Mouse (Mus musculus) heart, embryonic 13.5 days (tissue): Measurements from ENCODE around the gene Cpt2. TPM values are rescaled to one million over a fixed set of nuclear protein-coding genes. Genes with fewer than 3 reads are reported as not detected.
A peak's percentile ranks its signal among the peaks of the same experiment; 100 is the strongest.

Experiments
- ATAC-seq: fragments of 200-750 bp; cut with Nextera tagmentation; 2 replicates; pipeline ENCODE4 v1.8.0; 2017; ENCODE audit warnings: moderate TSS enrichment; ENCODE audit not compliant: insufficient number of reproducible peaks, low FRiP score, low TSS enrichment; ENCODE audit errors: extremely low read depth
- H3K27ac ChIP-seq: fragments of 300-500 bp; sonication (generic); replicated peaks from 2 replicates; pipeline ENCODE4 v1.5.1; 2015; ENCODE audit warnings: moderate library complexity, mild to moderate bottlenecking, inconsistent platforms
- H3K27me3 ChIP-seq: fragments of 300-500 bp; sonication (generic); replicated peaks from 2 replicates; pipeline ENCODE4 v1.6.1; 2015; ENCODE audit warnings: mild to moderate bottlenecking, inconsistent platforms
- H3K36me3 ChIP-seq: fragments of 300-500 bp; sonication (generic); 2 replicates; pipeline ENCODE4 v1.6.1; 2015; ENCODE audit warnings: mild to moderate bottlenecking, inconsistent platforms
- H3K4me1 ChIP-seq: fragments of 300-500 bp; sonication (generic); 2 replicates; pipeline ENCODE4 v1.6.1; 2015; ENCODE audit warnings: inconsistent platforms
- H3K4me2 ChIP-seq: fragments of 300-500 bp; sonication (generic); 2 replicates; pipeline ENCODE4 v1.6.1; 2015; ENCODE audit warnings: inconsistent platforms, mild to moderate bottlenecking, moderate library complexity
- H3K4me3 ChIP-seq: fragments of 300-500 bp; sonication (generic); 2 replicates; pipeline ENCODE4 v1.5.1; 2015; ENCODE audit warnings: moderate library complexity, mild to moderate bottlenecking, inconsistent platforms
- H3K9ac ChIP-seq: fragments of 300-500 bp; sonication (generic); 2 replicates; pipeline ENCODE4 v1.6.1; 2015; ENCODE audit warnings: inconsistent platforms, mild to moderate bottlenecking, moderate library complexity
- H3K9me3 ChIP-seq: fragments of 300-500 bp; sonication (generic); 2 replicates; pipeline ENCODE4 v1.6.1; 2016; ENCODE audit warnings: inconsistent platforms
- WGBS: fragments of 180-500 bp; shearing (Covaris S2); methylation state at CpG from one replicate; pipeline ENCODE4 v1.1.7; 2015; ENCODE audit warnings: mixed read lengths; 5-methylcytosine and 5-hydroxymethylcytosine counted together
- polyA plus RNA-seq: library from polyadenylated mRNA; unstranded; fragments of >200 nt; fragmentation: Nextera tagmentation; extraction: Ambion mirVana; gene quantifications from 2 replicates; pipeline ENCODE4 v1.2.1, GENCODE M21; 2015

Cpt2 gene
- polyA plus RNA-seq, 1 experiment from 2014 or later, result 53.4 TPM

DNA sequence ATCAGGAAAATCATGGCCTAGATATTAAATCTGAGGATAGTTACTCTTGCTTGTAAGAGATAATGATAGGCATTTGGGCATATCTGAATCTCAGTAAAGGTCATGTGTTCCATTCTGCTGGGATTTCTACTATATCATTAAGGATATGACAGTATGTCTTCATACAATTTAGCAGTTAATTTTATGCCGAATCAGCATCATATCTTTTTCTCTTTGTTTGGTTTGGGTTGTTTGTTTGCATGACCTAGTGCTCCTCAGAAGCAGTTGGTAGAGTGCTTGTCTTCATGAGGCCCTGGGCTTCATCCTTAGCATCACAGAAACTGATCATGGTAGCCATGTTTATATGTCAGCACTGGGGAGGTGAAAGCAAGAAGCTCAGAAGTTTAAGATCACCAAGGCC is 41.8 kb downstream of the Cpt2 start:
- Histone ChIP-seq H3K27me3 (no peaks in the 10 kb centered on the region), H3K9me3 (no peaks in the 10 kb centered on the region), H3K4me2 (no peak overlapping the region), H3K4me3 (no peak overlapping the region), H3K9ac (no peak overlapping the region), H3K27ac (no peak overlapping the region), H3K36me3 (peaks cover 58% of the 10 kb centered on the region), H3K4me1 (peaks cover 13% of the 10 kb centered on the region)
- ATAC-seq, result no peak
- WGBS, result 84% methylated on average over 1 of the region's 1 CpGs

GRCm38 (mm10) chr4:107879254-107880050 is 44.0 kb downstream of the Cpt2 start, which contains the start of gene Magoh:
TSS of gene Magoh (plus strand) at chr4:107879755.
- peaks cover 13% of the 10 kb centered on the region for H3K4me1 ChIP-seq
- H3K36me3 ChIP-seq, result peaks cover 36% of the 10 kb centered on the region
- H3K27ac ChIP-seq, result peak within 1 kb of the TSS; percentile 76
- H3K4me2 ChIP-seq, result peak within 1 kb of the TSS; percentile 91
- H3K27me3 ChIP-seq, result no peaks in the 10 kb centered on the region
- no peaks in the 10 kb centered on the region for H3K9me3 ChIP-seq
- H3K9ac ChIP-seq, result peak within 1 kb of the TSS; percentile 94
- WGBS, result 3% methylated on average over 48 of the region's 48 CpGs
- H3K4me3 ChIP-seq, result peak within 1 kb of the TSS; percentile 93
- peak; percentile 92 for ATAC-seq

DNA sequence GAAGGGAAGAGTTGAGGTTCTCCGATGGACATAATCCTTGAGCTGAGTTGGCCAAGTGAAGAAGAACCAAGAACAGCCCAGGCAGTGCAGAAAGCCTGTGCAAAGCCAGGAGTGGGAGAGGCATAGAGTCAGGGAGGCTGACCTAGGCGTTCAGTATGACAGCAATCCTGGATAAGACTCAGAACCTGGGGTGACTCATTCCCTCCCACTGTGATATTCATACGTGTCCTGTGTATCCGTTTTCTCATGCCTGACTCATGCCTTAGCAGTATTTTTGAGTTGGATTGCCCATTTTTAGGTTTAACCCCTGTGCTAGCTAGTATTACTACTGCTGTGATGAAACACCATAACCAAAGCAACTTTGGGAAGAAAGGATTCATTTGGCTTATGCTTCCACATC is 58.5 kb downstream of the Cpt2 start:
- no peak overlapping the region for H3K27ac ChIP-seq
- H3K9me3 ChIP-seq, result no peaks in the 10 kb centered on the region
- 60% methylated on average over 4 of the region's 4 CpGs for WGBS
- no peaks in the 10 kb centered on the region for H3K27me3 ChIP-seq
- no peak overlapping the region for H3K9ac ChIP-seq
- ATAC-seq, result no peak
- no peak overlapping the region for H3K4me3 ChIP-seq
- no peak overlapping the region for H3K4me2 ChIP-seq
- no peaks in the 10 kb centered on the region for H3K4me1 ChIP-seq
- no peaks in the 10 kb centered on the region for H3K36me3 ChIP-seq

DNA sequence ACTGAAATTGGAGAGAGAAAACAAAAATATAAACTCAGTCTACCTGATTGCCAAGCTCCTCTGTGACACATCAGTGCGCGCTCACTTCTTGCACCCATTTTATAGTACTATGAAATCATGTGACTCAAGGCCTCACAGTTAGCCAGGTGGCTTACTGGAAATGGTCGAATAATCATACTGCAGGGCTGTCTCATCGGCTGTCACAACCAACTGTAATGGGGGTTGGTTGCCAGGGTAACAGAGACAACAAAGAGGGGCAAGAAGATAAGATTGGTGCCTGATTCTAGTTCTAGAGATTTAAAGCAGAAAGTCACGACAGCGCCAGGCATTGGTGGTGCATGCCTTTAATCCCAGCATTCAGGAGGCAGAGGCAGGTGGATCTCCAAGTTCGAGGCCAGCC is 64.4 kb downstream of the Cpt2 start:
- H3K27ac ChIP-seq, result no peak overlapping the region
- H3K9ac ChIP-seq, result no peak overlapping the region
- no peak overlapping the region for H3K4me3 ChIP-seq
- H3K9me3 ChIP-seq, result no peaks in the 10 kb centered on the region
- H3K27me3 ChIP-seq, result peaks cover 10% of the 10 kb centered on the region; the same call in 1 of the 2 replicates
- no peak for ATAC-seq
- 78% methylated on average over 7 of the region's 7 CpGs for whole genome bisulfite sequencing
- H3K4me2 ChIP-seq, result no peak overlapping the region
- no peaks in the 10 kb centered on the region for H3K4me1 ChIP-seq
- no peaks in the 10 kb centered on the region for H3K36me3 ChIP-seq

- Histone ChIP-seq H3K27me3 (peaks cover 10% of the 10 kb centered on the region; the same call in 1 of the 2 replicates), H3K27ac (no peak overlapping the region), H3K9ac (no peak overlapping the region), H3K9me3 (no peaks in the 10 kb centered on the region), H3K4me2 (no peak overlapping the region), H3K4me1 (no peaks in the 10 kb centered on the region), H3K4me3 (no peak overlapping the region), H3K36me3 (no peaks in the 10 kb centered on the region)
- WGBS, result 64% methylated on average over 11 of the region's 11 CpGs
- no peak for ATAC-seq
Measured at GRCm38 (mm10) chr4:107856958-107857686, 66.3 kb downstream of the Cpt2 start.

Other genes with a start within 250 kb of the Cpt2 start
- gene Dmrtb1, start 239.4 kb downstream of the Cpt2 start, polyA plus RNA-seq, result 0.11 TPM in 1 of 2 replicates, not detected in the other
- gene Lrp8, start 121.3 kb downstream of the Cpt2 start, polyA plus RNA-seq, result 0.51 and 1.2 TPM in 2 replicates
- gene Magoh, start 43.9 kb downstream of the Cpt2 start, polyA plus RNA-seq, result 94.1 and 99.9 TPM in 2 replicates
- 95.3 and 101 TPM in 2 replicates for gene 0610037L13Rik, start 33.8 kb downstream of the Cpt2 start, polyA plus RNA-seq
- gene Slc1a7, start 44.7 kb upstream of the Cpt2 start, polyA plus RNA-seq, result not detected in 2 replicates
- 0.05 and 0.29 TPM in 2 replicates for gene Podn, start 172.8 kb upstream of the Cpt2 start, polyA plus RNA-seq
- 169 and 185 TPM in 2 replicates for gene Scp2, start 221.4 kb upstream of the Cpt2 start, polyA plus RNA-seq
- 18.5 and 21.1 TPM in 2 replicates for gene Echdc2, start 241.8 kb upstream of the Cpt2 start, polyA plus RNA-seq